Mouse (Mus musculus): ENCODE results near the gene Egf. TPM values are rescaled to one million over a fixed set of nuclear protein-coding genes. Genes with fewer than 3 reads are reported as not detected.
A peak's percentile ranks its signal among the peaks of the same experiment; 100 is the strongest.

The Egf gene
- polyA plus RNA-seq, 1 experiment from 2014 or later, result 1.8 TPM

- Histone ChIP-seq H3K27me3 (replicated peaks; ENCODE audit: control insufficient read depth, insufficient read depth, low read length) (no peaks in the 10 kb centered on the region), H3K36me3 (ENCODE audit: control insufficient read depth, insufficient read depth, low read length) (no peaks in the 10 kb centered on the region), H3K27ac (ENCODE audit: low read depth, low read length) (no peak overlapping the region), H3K4me1 (ENCODE audit: control insufficient read depth, insufficient read depth, low read depth, low read length) (no peaks in the 10 kb centered on the region), H3K4me2 (ENCODE audit: low read length) (no peak overlapping the region), H3K4me3 (ENCODE audit: low read length) (no peak overlapping the region), H3K9ac (ENCODE audit: low read depth, low read length) (no peak overlapping the region), H3K9me3 (ENCODE audit: control insufficient read depth, low read length) (no peaks in the 10 kb centered on the region)
- peak; percentile 27; the same call in 1 of the 2 replicates for ATAC-seq
- 59% methylated on average over 5 of the region's 5 CpGs for WGBS
Measured at GRCm38 (mm10) chr3:129680258-129680657, 74.9 kb downstream of the Egf start.

DNA sequence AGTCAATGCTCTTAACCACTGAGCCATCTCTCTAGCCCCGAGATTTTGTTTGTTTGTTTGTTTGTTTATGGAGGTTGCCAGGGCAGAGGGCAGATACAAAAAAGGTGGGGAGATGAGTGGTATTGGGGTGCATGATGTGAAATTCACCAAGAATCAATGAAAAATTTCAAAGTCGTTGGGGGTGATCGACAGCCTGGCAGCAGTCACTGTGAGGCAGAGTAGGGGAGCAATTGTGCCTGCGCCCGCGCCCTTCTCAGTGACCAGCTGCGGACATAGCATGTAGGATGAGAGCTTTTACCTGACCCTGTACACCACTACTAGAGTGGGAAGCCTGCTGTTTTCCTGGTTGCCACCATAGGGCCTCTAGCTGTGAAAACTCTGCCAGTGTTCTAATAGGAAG lies 79.2 kb downstream of the Egf start:
- 92% methylated on average over 7 of the region's 7 CpGs for WGBS
- H3K9ac ChIP-seq (ENCODE audit: low read depth, low read length), result no peak overlapping the region
- no peak overlapping the region for H3K4me2 ChIP-seq (ENCODE audit: low read length)
- no peak overlapping the region for H3K4me3 ChIP-seq (ENCODE audit: low read length)
- H3K4me1 ChIP-seq (ENCODE audit: control insufficient read depth, insufficient read depth, low read depth, low read length), result no peaks in the 10 kb centered on the region
- ATAC-seq, result no peak
- H3K36me3 ChIP-seq (ENCODE audit: control insufficient read depth, insufficient read depth, low read length), result no peaks in the 10 kb centered on the region
- H3K27me3 ChIP-seq (replicated peaks; ENCODE audit: control insufficient read depth, insufficient read depth, low read length), result no peaks in the 10 kb centered on the region
- H3K9me3 ChIP-seq (ENCODE audit: control insufficient read depth, low read length), result no peaks in the 10 kb centered on the region
- H3K27ac ChIP-seq (ENCODE audit: low read depth, low read length), result no peak overlapping the region

DNA sequence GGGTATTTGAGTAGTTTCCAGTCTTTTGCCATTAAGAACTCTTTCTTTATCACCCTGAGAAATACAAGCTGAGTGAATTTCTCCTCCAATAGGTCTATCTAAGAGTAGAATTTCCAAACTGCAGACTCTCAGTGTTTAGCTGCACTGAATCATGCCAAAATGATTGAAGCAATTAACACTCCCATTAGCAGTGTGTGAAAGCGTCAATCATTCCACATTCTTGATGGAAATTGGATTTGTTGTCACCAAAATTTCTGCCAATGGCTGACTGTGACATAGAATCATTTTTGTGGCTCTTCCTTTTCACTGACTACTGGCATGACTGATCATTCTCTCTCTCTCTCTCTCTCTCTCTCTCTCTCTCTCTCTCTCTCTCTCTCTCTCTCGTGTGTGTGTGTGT lies 91.2 kb downstream of the Egf start:
- H3K36me3 ChIP-seq (ENCODE audit: control insufficient read depth, insufficient read depth, low read length), result no peaks in the 10 kb centered on the region
- H3K27ac ChIP-seq (ENCODE audit: low read depth, low read length), result no peak overlapping the region
- H3K9me3 ChIP-seq (ENCODE audit: control insufficient read depth, low read length), result no peaks in the 10 kb centered on the region
- H3K27me3 ChIP-seq (replicated peaks; ENCODE audit: control insufficient read depth, insufficient read depth, low read length), result no peaks in the 10 kb centered on the region
- H3K4me3 ChIP-seq (ENCODE audit: low read length), result no peak overlapping the region
- ATAC-seq, result no peak
- 69% methylated on average over 2 of the region's 2 CpGs for WGBS
- no peak overlapping the region for H3K9ac ChIP-seq (ENCODE audit: low read depth, low read length)
- H3K4me2 ChIP-seq (ENCODE audit: low read length), result no peak overlapping the region
- no peaks in the 10 kb centered on the region for H3K4me1 ChIP-seq (ENCODE audit: control insufficient read depth, insufficient read depth, low read depth, low read length)

- Histone ChIP-seq H3K27me3 (replicated peaks; ENCODE audit: control insufficient read depth, insufficient read depth, low read length) (no peaks in the 10 kb centered on the region), H3K4me1 (ENCODE audit: control insufficient read depth, insufficient read depth, low read depth, low read length) (no peaks in the 10 kb centered on the region), H3K27ac (ENCODE audit: low read depth, low read length) (no peak overlapping the region), H3K4me2 (ENCODE audit: low read length) (no peak overlapping the region), H3K36me3 (ENCODE audit: control insufficient read depth, insufficient read depth, low read length) (no peaks in the 10 kb centered on the region), H3K9me3 (ENCODE audit: control insufficient read depth, low read length) (no peaks in the 10 kb centered on the region), H3K9ac (ENCODE audit: low read depth, low read length) (no peak overlapping the region), H3K4me3 (ENCODE audit: low read length) (no peak overlapping the region)
- WGBS, result 91% methylated on average over 7 of the region's 7 CpGs
- no peak for ATAC-seq
Measured at GRCm38 (mm10) chr3:129658776-129659175, 96.3 kb downstream of the Egf start.

GRCm38 (mm10) chr3:129657775-129658174 lies 97.3 kb downstream of the Egf start:
- no peak for ATAC-seq

DNA sequence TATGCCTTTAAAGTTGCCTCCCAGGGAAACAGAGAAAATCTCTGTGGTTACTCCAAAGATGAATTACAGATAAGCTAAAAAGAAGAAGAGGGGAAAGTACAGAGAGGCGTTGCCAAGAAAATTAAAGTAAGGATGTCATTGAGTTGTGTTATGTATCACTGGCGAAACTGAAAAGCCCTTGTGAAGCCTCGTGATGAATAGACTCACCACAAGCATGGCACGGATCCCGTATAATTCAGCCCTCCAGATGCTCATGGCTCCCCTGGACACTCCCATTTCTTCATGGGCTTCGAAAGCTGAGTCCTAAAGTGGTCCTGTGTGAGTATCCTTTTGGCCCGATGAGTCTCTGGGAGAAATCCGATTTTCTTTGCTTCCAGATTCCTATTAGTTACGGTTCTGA lies 97.9 kb downstream of the Egf start:
- H3K4me1 ChIP-seq (ENCODE audit: control insufficient read depth, insufficient read depth, low read depth, low read length), result no peaks in the 10 kb centered on the region
- no peak for ATAC-seq
- no peaks in the 10 kb centered on the region for H3K27me3 ChIP-seq (replicated peaks; ENCODE audit: control insufficient read depth, insufficient read depth, low read length)
- no peak overlapping the region for H3K4me2 ChIP-seq (ENCODE audit: low read length)
- 84% methylated on average over 9 of the region's 9 CpGs for WGBS
- no peak overlapping the region for H3K27ac ChIP-seq (ENCODE audit: low read depth, low read length)
- H3K4me3 ChIP-seq (ENCODE audit: low read length), result no peak overlapping the region
- H3K9me3 ChIP-seq (ENCODE audit: control insufficient read depth, low read length), result no peaks in the 10 kb centered on the region
- H3K36me3 ChIP-seq (ENCODE audit: control insufficient read depth, insufficient read depth, low read length), result no peaks in the 10 kb centered on the region
- H3K9ac ChIP-seq (ENCODE audit: low read depth, low read length), result no peak overlapping the region

More at GRCm38 (mm10) chr3:129657775-129658174, 97.3 kb downstream of the Egf start:
- H3K27ac ChIP-seq (ENCODE audit: low read depth, low read length), result no peak overlapping the region
- H3K27me3 ChIP-seq (replicated peaks; ENCODE audit: control insufficient read depth, insufficient read depth, low read length), result no peaks in the 10 kb centered on the region
- no peaks in the 10 kb centered on the region for H3K4me1 ChIP-seq (ENCODE audit: control insufficient read depth, insufficient read depth, low read depth, low read length)
- no peaks in the 10 kb centered on the region for H3K9me3 ChIP-seq (ENCODE audit: control insufficient read depth, low read length)
- H3K36me3 ChIP-seq (ENCODE audit: control insufficient read depth, insufficient read depth, low read length), result no peaks in the 10 kb centered on the region
- no peak overlapping the region for H3K9ac ChIP-seq (ENCODE audit: low read depth, low read length)
- WGBS, result 92% methylated on average over 11 of the region's 11 CpGs
- H3K4me3 ChIP-seq (ENCODE audit: low read length), result no peak overlapping the region
- H3K4me2 ChIP-seq (ENCODE audit: low read length), result no peak overlapping the region

- Histone ChIP-seq H3K9me3 (ENCODE audit: control insufficient read depth, low read length) (no peaks in the 10 kb centered on the region), H3K4me2 (ENCODE audit: low read length) (no peak overlapping the region), H3K27ac (ENCODE audit: low read depth, low read length) (no peak overlapping the region), H3K4me1 (ENCODE audit: control insufficient read depth, insufficient read depth, low read depth, low read length) (no peaks in the 10 kb centered on the region), H3K36me3 (ENCODE audit: control insufficient read depth, insufficient read depth, low read length) (no peaks in the 10 kb centered on the region), H3K9ac (ENCODE audit: low read depth, low read length) (no peak overlapping the region), H3K27me3 (replicated peaks; ENCODE audit: control insufficient read depth, insufficient read depth, low read length) (no peaks in the 10 kb centered on the region), H3K4me3 (ENCODE audit: low read length) (no peak overlapping the region)
- ATAC-seq, result no peak
- WGBS, result 77% methylated on average over 4 of the region's 4 CpGs
Measured at GRCm38 (mm10) chr3:129656540-129656939, 98.6 kb downstream of the Egf start.

GRCm38 (mm10) chr3:129652476-129652875 lies 102.6 kb downstream of the Egf start:
- Histone ChIP-seq H3K36me3 (ENCODE audit: control insufficient read depth, insufficient read depth, low read length) (no peaks in the 10 kb centered on the region), H3K9me3 (ENCODE audit: control insufficient read depth, low read length) (no peaks in the 10 kb centered on the region), H3K9ac (ENCODE audit: low read depth, low read length) (no peak overlapping the region), H3K4me3 (ENCODE audit: low read length) (no peak overlapping the region), H3K4me2 (ENCODE audit: low read length) (no peak overlapping the region), H3K27me3 (replicated peaks; ENCODE audit: control insufficient read depth, insufficient read depth, low read length) (no peaks in the 10 kb centered on the region), H3K4me1 (ENCODE audit: control insufficient read depth, insufficient read depth, low read depth, low read length) (no peaks in the 10 kb centered on the region), H3K27ac (ENCODE audit: low read depth, low read length) (no peak overlapping the region)
- no peak for ATAC-seq
- WGBS, result 84% methylated on average over 4 of the region's 4 CpGs

GRCm38 (mm10) chr3:129651765-129652164 lies 103.4 kb downstream of the Egf start:
- ATAC-seq, result no peak
- no peaks in the 10 kb centered on the region for H3K36me3 ChIP-seq (ENCODE audit: control insufficient read depth, insufficient read depth, low read length)
- WGBS, result 78% methylated on average over 8 of the region's 8 CpGs
- H3K4me2 ChIP-seq (ENCODE audit: low read length), result no peak overlapping the region
- H3K27me3 ChIP-seq (replicated peaks; ENCODE audit: control insufficient read depth, insufficient read depth, low read length), result no peaks in the 10 kb centered on the region
- H3K9me3 ChIP-seq (ENCODE audit: control insufficient read depth, low read length), result no peaks in the 10 kb centered on the region
- no peak overlapping the region for H3K27ac ChIP-seq (ENCODE audit: low read depth, low read length)
- no peaks in the 10 kb centered on the region for H3K4me1 ChIP-seq (ENCODE audit: control insufficient read depth, insufficient read depth, low read depth, low read length)
- H3K4me3 ChIP-seq (ENCODE audit: low read length), result no peak overlapping the region
- no peak overlapping the region for H3K9ac ChIP-seq (ENCODE audit: low read depth, low read length)

GRCm38 (mm10) chr3:129650931-129651330 lies 104.2 kb downstream of the Egf start:
- 11% methylated on average over 1 of the region's 1 CpGs for WGBS
- Histone ChIP-seq H3K9ac (ENCODE audit: low read depth, low read length) (no peak overlapping the region), H3K27ac (ENCODE audit: low read depth, low read length) (no peak overlapping the region), H3K27me3 (replicated peaks; ENCODE audit: control insufficient read depth, insufficient read depth, low read length) (no peaks in the 10 kb centered on the region), H3K36me3 (ENCODE audit: control insufficient read depth, insufficient read depth, low read length) (no peaks in the 10 kb centered on the region), H3K9me3 (ENCODE audit: control insufficient read depth, low read length) (no peaks in the 10 kb centered on the region), H3K4me1 (ENCODE audit: control insufficient read depth, insufficient read depth, low read depth, low read length) (no peaks in the 10 kb centered on the region), H3K4me3 (ENCODE audit: low read length) (no peak overlapping the region), H3K4me2 (ENCODE audit: low read length) (no peak overlapping the region)
- no peak for ATAC-seq

Measured in hindbrain, embryonic 16.5 days (tissue).